Mouse (Mus musculus) gastrocnemius, adult 2 months (tissue): Measurements from ENCODE around the gene Jak2. TPM values are rescaled to one million over a fixed set of nuclear protein-coding genes. Genes with fewer than 3 reads are reported as not detected.
A peak's percentile ranks its signal among the peaks of the same experiment; 100 is the strongest.

Experiments used
- DNase-seq: peaks from one replicate; pipeline ENCODE4 v3.0.0; 2022
- H3K27ac ChIP-seq: fragments of 200-600 bp; 2 replicates; pipeline ENCODE4 v1.8.1; 2022; ENCODE audit warnings: mild to moderate bottlenecking
- H3K4me3 ChIP-seq: fragments of 200-600 bp; 2 replicates; pipeline ENCODE4 v1.8.1; 2022; ENCODE audit warnings: mild to moderate bottlenecking, moderate library complexity
- CTCF ChIP-seq: fragments of 200-600 bp; IDR thresholded peaks from 2 replicates; pipeline ENCODE4 v1.8.1; 2022; ENCODE audit warnings: antibody characterized with exemption, mild to moderate bottlenecking, moderate library complexity
- intact Hi-C: fragments of 180-260 bp; cut with DNase I; formaldehyde crosslinking; loops from one replicate; pipeline ENCODE4 v1.15.1; 2025
- total RNA-seq, 2 experiments: library from RNA; stranded (reverse); gene quantifications; 2 replicates each; pipeline ENCODE4 v1.2.3; 2021

Gene Jak2
- total RNA-seq, 2 experiments from 2014 or later = 19.9 to 34.9 TPM

GRCm38 (mm10) chr19:29361468-29362130, 110.0 kb downstream of the Jak2 start:
- no peak for TF ChIP-seq CTCF
- peak; percentile 95 for DNase-seq
- Histone ChIP-seq H3K27ac (peak overlapping the region; percentile 91), H3K4me3 (peak overlapping the region; percentile 96)
- intact Hi-C loops = no loop called here

DNA sequence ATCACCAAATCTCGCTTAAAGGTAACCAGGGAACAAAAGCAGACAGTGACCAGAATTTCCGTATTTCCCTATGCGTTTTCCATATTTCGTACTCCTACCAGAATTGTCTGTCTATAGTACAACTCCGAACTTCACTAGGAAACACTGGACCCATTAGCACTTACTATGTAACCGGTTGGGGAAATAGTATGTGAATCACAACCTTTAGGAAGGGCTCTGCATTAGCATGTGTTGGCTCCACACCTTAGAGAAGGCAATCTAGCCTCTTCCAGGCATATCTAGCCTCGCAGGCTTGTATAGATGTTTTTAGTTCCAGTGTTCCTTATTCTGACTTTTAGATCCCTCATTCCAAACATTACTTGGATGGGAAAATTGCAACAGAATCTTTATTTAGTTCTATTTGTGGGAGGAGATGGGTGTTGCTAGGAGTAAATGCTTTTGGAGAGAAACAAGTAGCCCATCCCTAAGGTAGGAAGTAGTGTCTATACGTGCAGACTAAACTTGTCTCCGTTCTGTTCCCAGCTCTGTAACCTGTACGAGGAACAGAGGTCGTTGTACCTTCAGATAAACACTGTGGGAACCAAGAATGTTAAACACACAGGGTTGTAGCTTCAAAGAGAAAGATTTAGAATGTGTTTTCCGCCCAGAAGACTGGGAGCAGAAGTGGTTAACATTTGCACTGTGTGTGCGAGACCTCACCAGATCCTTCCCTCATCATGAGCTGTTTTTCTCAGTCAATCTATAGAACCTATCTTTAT, 110.7 kb downstream of the Jak2 start:
- TF ChIP-seq CTCF = no peak
- Histone ChIP-seq H3K27ac (peak overlapping the region; percentile 91), H3K4me3 (peak overlapping the region; percentile 96)
- intact Hi-C loops = no loop called here
- DNase-seq = no peak

Other genes with a start within 250 kb of the Jak2 start
- 10 to 100 TPM; 38.1 to 54.4 TPM for gene Ak3, start 203.9 kb upstream of the Jak2 start, total RNA-seq
- gene Rcl1, start 150.5 kb upstream of the Jak2 start, total RNA-seq = 1 to 10 TPM; 6.5 to 7.7 TPM
- not detected for gene Insl6, start 73.5 kb downstream of the Jak2 start, total RNA-seq
- not detected for gene Rln1, start 82.8 kb downstream of the Jak2 start, total RNA-seq
- 10 to 100 TPM; 16.1 to 21.2 TPM for gene Plgrkt, start 115.6 kb downstream of the Jak2 start, total RNA-seq
- gene Cd274, start 115.6 kb downstream of the Jak2 start, total RNA-seq = under 1 TPM; 0.59 to 0.71 TPM
- not detected for gene Pdcd1lg2, start 159.1 kb downstream of the Jak2 start, total RNA-seq